Mouse (Mus musculus) neural tube, embryonic 12.5 days (tissue): ENCODE measurements around the gene Scrt2. TPM values are rescaled to one million over a fixed set of nuclear protein-coding genes. Genes with fewer than 3 reads are reported as not detected.
A peak's percentile ranks its signal among the peaks of the same experiment; 100 is the strongest.

Experiments used
- ATAC-seq: fragments of 200-750 bp; cut with Nextera tagmentation; 2 replicates; pipeline ENCODE4 v1.8.0; 2017; ENCODE audit warnings: low read depth, mild to moderate bottlenecking, moderate TSS enrichment, moderate library complexity; ENCODE audit not compliant: low FRiP score
- H3K27ac ChIP-seq: fragments of 300-500 bp; sonication (generic); 2 replicates; pipeline ENCODE4 v1.5.1; 2016
- H3K27me3 ChIP-seq: fragments of 300-500 bp; sonication (generic); replicated peaks from 2 replicates; pipeline ENCODE4 v1.6.1; 2016; ENCODE audit warnings: mild to moderate bottlenecking
- H3K36me3 ChIP-seq: fragments of 300-500 bp; sonication (generic); 2 replicates; pipeline ENCODE4 v1.6.1; 2016; ENCODE audit warnings: mild to moderate bottlenecking
- H3K4me1 ChIP-seq: fragments of 300-500 bp; sonication (generic); 2 replicates; pipeline ENCODE4 v1.6.1; 2016
- H3K4me2 ChIP-seq: fragments of 300-500 bp; sonication (generic); replicated peaks from 2 replicates; pipeline ENCODE4 v1.6.1; 2016; ENCODE audit warnings: mild to moderate bottlenecking
- H3K4me3 ChIP-seq: fragments of 300-500 bp; sonication (generic); 2 replicates; pipeline ENCODE4 v1.5.1; 2016
- H3K9ac ChIP-seq: fragments of 300-500 bp; sonication (generic); 2 replicates; pipeline ENCODE4 v1.6.1; 2016; ENCODE audit warnings: mild to moderate bottlenecking
- H3K9me3 ChIP-seq: fragments of 300-500 bp; sonication (generic); 2 replicates; pipeline ENCODE4 v1.6.1; 2016; ENCODE audit warnings: mild to moderate bottlenecking
- WGBS: fragments of 180-500 bp; shearing (Covaris S2); methylation state at CpG from one replicate; pipeline ENCODE4 v1.1.7; 2016; 5-methylcytosine and 5-hydroxymethylcytosine counted together
- polyA plus RNA-seq: library from polyadenylated mRNA; unstranded; fragments of >200 nt; fragmentation: Nextera tagmentation; extraction: Ambion mirVana; gene quantifications from 2 replicates; pipeline ENCODE4 v1.2.1, GENCODE M21; 2016

Scrt2 gene
- polyA plus RNA-seq, 1 experiment from 2014 or later, result 34.5 TPM

DNA sequence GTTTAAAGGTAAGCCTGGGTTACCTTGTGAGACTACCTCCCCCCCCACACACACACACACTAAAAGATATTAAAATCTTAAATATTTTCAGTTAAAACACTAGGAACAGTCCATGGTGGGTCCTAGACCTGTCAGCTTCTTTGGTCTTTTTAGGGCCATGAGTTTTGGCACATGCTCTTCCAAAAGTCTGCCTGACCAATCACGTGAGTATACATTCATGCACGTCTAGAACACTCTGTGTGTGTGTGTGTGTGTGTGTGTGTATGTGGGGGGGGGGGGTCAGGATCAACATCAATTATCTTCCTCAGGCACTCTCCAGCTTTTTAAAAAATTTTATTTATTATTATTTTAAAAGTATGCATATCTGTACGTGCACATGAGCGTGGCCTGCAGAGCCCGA is 31.2 kb downstream of the Scrt2 start:
- H3K4me2 ChIP-seq, result no peak overlapping the region
- peaks cover 34% of the 10 kb centered on the region for H3K4me1 ChIP-seq
- H3K27ac ChIP-seq, result no peak overlapping the region
- ATAC-seq, result no peak
- H3K36me3 ChIP-seq, result 0 out of 2 replicates have a peak, but pooled peaks cover 6% of the 10 kb centered on the region
- no peak overlapping the region for H3K9ac ChIP-seq
- WGBS, result 79% methylated on average over 5 of the region's 5 CpGs
- H3K9me3 ChIP-seq, result no peaks in the 10 kb centered on the region
- H3K4me3 ChIP-seq, result no peak overlapping the region
- no peaks in the 10 kb centered on the region for H3K27me3 ChIP-seq

DNA sequence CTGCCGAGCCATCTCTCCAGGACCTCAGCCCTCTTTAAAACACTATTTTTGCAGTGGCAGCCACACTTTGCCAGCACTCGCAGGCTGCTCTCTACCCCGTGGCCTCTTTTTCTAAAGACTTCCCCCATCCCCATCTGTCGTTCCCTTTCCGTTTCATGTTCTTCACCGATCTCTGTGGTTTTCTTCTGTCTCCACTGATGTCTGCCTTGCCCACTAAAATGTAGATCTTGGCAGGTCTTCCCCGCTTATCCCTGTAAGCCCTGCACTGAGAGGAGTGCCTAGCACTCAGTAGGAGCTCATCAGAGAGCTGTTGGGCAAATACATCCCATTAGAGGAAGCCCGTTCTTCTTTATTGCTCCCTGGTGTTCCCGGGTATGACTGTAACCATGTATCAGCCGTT is 31.6 kb downstream of the Scrt2 start:
- H3K4me2 ChIP-seq, result no peak overlapping the region
- H3K9ac ChIP-seq, result no peak overlapping the region
- H3K27ac ChIP-seq, result no peak overlapping the region
- WGBS, result 45% methylated on average over 10 of the region's 10 CpGs
- H3K36me3 ChIP-seq, result 0 out of 2 replicates have a peak, but pooled peaks cover under 1% of the 10 kb centered on the region
- ATAC-seq, result no peak
- H3K4me1 ChIP-seq, result peaks cover 34% of the 10 kb centered on the region
- H3K4me3 ChIP-seq, result no peak overlapping the region
- no peaks in the 10 kb centered on the region for H3K27me3 ChIP-seq
- H3K9me3 ChIP-seq, result no peaks in the 10 kb centered on the region

DNA sequence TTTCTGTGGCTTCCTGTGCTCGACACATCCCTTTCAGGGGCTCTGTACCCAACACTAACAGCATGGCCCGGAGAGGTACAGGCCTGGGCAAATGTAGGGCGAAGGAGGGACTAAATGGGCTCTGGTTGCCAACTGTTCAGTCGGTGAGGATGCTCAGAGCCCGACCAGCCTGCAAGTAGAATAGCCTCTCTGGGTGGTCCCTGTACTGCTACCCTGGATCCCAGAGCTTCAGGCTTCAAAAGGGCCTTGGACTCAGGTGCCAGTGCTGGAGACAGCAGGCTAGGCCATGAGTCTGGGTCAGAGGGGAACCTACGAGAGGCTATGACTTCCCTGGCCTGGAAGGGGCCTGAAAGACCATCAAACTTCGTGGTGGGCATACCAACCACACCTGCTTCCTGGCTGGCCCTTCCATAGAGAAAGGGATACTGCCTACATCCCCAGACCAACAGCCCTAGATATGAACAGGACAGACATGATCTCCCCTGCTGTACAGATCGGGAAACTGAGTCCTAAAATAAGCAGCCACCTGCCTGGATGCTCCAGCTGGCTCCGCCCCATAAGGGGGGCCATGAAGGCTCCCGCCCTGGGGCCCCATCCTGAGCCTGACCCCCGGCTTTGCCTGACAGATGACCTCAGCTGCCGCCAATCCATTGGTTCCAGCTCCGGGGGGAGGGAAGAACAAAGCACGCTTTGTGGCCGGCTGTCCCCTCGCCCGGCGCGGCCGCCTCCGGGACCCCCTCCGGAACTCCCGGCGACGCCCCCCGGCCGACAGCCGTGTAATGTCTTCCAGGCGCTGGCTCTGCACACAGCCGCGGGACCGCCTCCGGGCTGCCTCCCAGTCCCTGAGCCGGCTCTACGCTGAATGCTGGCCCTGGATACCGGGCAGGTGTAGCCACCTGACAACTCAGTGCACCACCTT is 33.0 kb downstream of the Scrt2 start:
- H3K4me1 ChIP-seq, result peaks cover 27% of the 10 kb centered on the region

DNA sequence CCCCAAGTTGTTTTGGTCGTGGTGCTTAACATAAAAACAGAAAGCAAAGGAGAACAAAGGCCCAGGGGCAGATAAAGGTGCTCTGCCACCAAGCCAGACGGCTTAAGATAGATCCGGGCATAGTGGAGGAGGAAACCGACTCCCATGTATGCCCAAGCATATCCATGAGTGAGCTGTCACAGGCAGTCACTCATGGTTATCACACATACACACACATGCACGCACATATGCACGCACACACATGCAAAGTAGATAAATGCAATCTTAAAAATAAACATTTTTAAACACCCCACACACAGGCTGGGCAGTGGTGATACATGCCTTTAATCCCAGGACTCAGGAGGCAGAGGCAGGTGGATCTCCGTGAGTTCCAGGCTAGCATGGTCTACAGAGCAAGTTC is 36.4 kb downstream of the Scrt2 start:
- peaks cover 38% of the 10 kb centered on the region for H3K4me1 ChIP-seq
- no peak overlapping the region for H3K4me3 ChIP-seq
- H3K27ac ChIP-seq, result no peak overlapping the region
- no peak overlapping the region for H3K9ac ChIP-seq
- no peaks in the 10 kb centered on the region for H3K9me3 ChIP-seq
- ATAC-seq, result no peak
- 85% methylated on average over 7 of the region's 7 CpGs for WGBS
- H3K27me3 ChIP-seq, result no peaks in the 10 kb centered on the region
- no peaks in the 10 kb centered on the region for H3K36me3 ChIP-seq
- no peak overlapping the region for H3K4me2 ChIP-seq

More for the DNA sequence above, 33.0 kb downstream of the Scrt2 start:
- 0 out of 2 replicates have a peak overlapping the region, but pooled peaks have one; percentile 2 for H3K4me3 ChIP-seq
- H3K9me3 ChIP-seq, result no peaks in the 10 kb centered on the region
- H3K27ac ChIP-seq, result no peak overlapping the region
- peak; percentile 67 for ATAC-seq
- peak overlapping the region; percentile 53 for H3K9ac ChIP-seq
- 8% methylated on average over 36 of the region's 36 CpGs for WGBS
- H3K27me3 ChIP-seq, result no peaks in the 10 kb centered on the region
- no peaks in the 10 kb centered on the region for H3K36me3 ChIP-seq
- H3K4me2 ChIP-seq, result peak overlapping the region; percentile 63

DNA sequence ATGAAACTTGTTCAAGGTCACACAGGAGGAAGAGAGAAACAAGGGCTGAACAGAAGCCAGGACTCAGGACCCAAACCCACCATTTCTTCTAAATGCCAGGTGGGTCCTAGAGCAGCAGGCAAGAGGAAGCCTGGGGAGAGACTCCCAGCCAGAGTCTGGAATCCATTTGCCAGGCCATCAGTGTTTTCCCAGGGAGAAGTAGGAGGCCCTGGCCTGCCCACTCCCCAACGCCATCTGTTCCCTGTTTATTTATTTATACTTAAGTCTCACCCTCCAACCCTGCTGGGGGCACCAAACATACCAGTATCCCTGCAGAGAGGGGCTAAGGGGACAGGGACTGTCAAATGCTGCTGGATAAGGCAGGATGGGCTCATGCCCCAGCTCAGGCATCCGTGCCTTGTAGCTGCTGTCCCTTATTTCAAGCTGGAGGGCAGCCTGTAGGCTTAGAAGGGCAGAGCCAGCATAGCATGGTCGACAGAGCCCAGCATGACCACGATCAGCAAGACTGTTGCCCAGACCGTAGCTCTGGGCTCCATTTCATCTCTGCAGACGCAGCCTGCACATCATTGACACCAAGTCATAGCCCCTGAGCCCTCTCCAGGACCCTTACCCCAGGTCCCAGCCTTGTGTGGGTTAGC is 38.0 kb downstream of the Scrt2 start:
- Histone ChIP-seq H3K9me3 (no peaks in the 10 kb centered on the region), H3K27ac (no peak overlapping the region), H3K4me3 (no peak overlapping the region), H3K4me2 (no peak overlapping the region), H3K27me3 (no peaks in the 10 kb centered on the region), H3K4me1 (peaks cover 26% of the 10 kb centered on the region), H3K36me3 (no peaks in the 10 kb centered on the region), H3K9ac (no peak overlapping the region)
- WGBS, result 63% methylated on average over 6 of the region's 6 CpGs
- no peak for ATAC-seq

DNA sequence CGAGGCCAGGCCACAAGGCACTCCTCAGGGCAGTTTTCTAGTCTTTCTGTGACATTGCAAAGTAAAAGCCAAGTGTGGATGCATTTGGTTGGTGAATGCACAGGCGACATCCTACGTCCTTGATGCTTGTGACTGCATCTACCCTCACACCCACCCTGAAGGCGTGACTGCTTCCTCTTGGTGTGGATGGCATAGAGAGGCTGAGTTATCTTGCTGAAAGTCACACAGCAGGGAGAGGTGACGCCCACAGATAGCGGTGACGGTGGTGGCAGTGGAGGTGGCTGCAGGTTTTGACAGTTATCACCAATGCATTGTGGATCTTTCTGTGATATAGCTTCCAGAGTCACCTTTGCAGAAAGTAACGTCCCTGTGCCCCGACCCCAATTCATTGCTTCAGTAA is 41.6 kb downstream of the Scrt2 start:
- no peak overlapping the region for H3K4me2 ChIP-seq
- 85% methylated on average over 9 of the region's 9 CpGs for WGBS
- H3K36me3 ChIP-seq, result no peaks in the 10 kb centered on the region
- H3K9me3 ChIP-seq, result no peaks in the 10 kb centered on the region
- H3K27ac ChIP-seq, result no peak overlapping the region
- H3K4me1 ChIP-seq, result peaks cover 12% of the 10 kb centered on the region; the same call in 1 of the 2 replicates
- H3K4me3 ChIP-seq, result no peak overlapping the region
- no peak overlapping the region for H3K9ac ChIP-seq
- H3K27me3 ChIP-seq, result no peaks in the 10 kb centered on the region
- no peak for ATAC-seq

DNA sequence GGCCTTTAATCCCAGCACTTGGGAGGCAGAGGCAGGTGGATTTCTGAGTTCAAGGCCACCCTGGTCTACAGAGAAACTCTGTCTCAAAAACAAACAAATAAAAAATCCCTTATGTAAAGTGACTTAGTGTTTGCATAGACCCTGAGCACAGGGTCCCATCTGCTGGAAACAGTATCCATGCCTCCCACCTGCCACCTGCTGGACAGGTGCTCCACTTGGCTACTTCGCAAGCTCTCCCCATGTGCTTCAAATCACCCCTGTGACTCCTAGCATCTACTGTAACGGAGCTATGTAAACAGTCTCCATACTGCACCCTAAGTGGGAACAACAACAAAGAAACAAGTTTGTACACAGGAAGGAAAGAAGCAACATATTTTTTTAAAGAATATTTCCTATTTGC is 47.3 kb downstream of the Scrt2 start:
- no peak overlapping the region for H3K4me2 ChIP-seq
- no peak overlapping the region for H3K9ac ChIP-seq
- ATAC-seq, result no peak
- no peaks in the 10 kb centered on the region for H3K36me3 ChIP-seq
- H3K27ac ChIP-seq, result no peak overlapping the region
- no peak overlapping the region for H3K4me3 ChIP-seq
- no peaks in the 10 kb centered on the region for H3K27me3 ChIP-seq
- H3K4me1 ChIP-seq, result 0 out of 2 replicates have a peak, but pooled peaks cover 5% of the 10 kb centered on the region
- 76% methylated on average over 2 of the region's 2 CpGs for WGBS
- no peaks in the 10 kb centered on the region for H3K9me3 ChIP-seq

DNA sequence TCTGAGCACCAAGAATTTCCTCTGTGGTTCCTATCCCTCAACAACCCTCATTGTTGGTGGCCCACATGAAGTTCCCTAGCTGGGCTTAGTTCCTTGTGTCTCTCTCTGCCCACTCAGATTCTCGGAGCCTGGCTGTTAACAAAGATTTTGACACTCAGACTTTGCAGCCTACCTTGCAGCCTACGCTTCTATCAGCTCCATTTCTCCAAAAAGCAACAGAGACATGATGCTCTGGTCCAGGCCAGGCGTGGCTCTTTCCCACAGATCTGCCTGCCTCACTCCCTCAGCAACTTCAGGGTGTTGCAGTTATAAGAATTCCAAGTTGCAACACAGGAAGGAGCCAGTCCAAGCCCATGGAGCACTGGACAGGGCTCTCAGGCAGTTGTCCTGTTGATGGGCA is 48.4 kb downstream of the Scrt2 start:
- no peaks in the 10 kb centered on the region for H3K36me3 ChIP-seq
- 0 out of 2 replicates have a peak, but pooled peaks cover 5% of the 10 kb centered on the region for H3K4me1 ChIP-seq
- no peak overlapping the region for H3K27ac ChIP-seq

DNA sequence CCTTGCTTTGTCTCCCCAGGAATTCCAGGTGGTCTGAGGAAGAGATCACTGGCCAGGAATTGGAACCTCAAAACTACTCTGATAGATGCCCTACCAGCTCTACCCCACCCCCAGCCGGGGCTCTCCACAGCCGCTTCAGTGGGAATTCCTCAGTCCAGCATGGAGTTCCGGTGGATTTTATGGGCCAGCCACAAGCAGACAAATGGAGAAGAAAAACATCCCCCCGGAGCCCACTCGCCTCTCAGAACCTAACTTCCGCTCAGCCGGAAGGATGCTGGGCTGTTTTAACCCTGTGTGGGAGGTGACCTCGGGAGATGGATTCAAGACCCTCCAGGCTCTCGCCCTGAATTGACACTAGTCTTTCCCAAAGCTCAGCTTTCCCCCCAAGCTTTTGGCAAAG is 50.7 kb downstream of the Scrt2 start:
- no peaks in the 10 kb centered on the region for H3K36me3 ChIP-seq
- H3K9me3 ChIP-seq, result no peaks in the 10 kb centered on the region
- WGBS, result 49% methylated on average over 9 of the region's 9 CpGs
- H3K4me3 ChIP-seq, result no peak overlapping the region
- H3K4me2 ChIP-seq, result no peak overlapping the region
- no peaks in the 10 kb centered on the region for H3K27me3 ChIP-seq
- no peak for ATAC-seq
- no peak overlapping the region for H3K9ac ChIP-seq
- H3K27ac ChIP-seq, result no peak overlapping the region
- H3K4me1 ChIP-seq, result 0 out of 2 replicates have a peak, but pooled peaks cover 5% of the 10 kb centered on the region

More for the DNA sequence above, 48.4 kb downstream of the Scrt2 start:
- H3K27me3 ChIP-seq, result no peaks in the 10 kb centered on the region
- H3K9me3 ChIP-seq, result no peaks in the 10 kb centered on the region
- WGBS, result 86% methylated on average over 3 of the region's 3 CpGs
- H3K4me3 ChIP-seq, result no peak overlapping the region
- H3K4me2 ChIP-seq, result no peak overlapping the region
- no peak overlapping the region for H3K9ac ChIP-seq
- ATAC-seq, result no peak

DNA sequence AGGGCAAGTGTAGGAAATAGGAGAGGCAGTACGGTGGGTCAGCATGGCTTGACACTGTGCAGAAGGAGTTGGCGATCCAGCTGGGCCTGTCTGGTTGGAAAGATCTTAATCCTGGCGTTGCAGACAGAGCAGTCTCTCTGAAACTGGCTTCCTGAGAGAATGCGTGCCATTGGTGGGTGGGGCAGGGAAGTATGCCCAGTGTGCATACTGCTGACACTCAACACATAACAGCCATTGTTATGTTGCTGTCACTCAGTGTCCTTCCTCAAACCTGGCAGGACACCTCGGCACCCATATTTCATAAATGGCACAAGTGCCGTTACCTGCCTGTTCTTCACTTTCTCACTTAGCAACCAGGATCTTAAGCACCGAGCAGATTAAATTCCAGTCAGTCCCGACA is 51.4 kb downstream of the Scrt2 start:
- ATAC-seq, result no peak
- Histone ChIP-seq H3K4me3 (no peak overlapping the region), H3K9me3 (no peaks in the 10 kb centered on the region), H3K4me1 (0 out of 2 replicates have a peak, but pooled peaks cover 5% of the 10 kb centered on the region), H3K9ac (no peak overlapping the region), H3K36me3 (no peaks in the 10 kb centered on the region), H3K4me2 (no peak overlapping the region), H3K27me3 (no peaks in the 10 kb centered on the region), H3K27ac (no peak overlapping the region)
- 76% methylated on average over 8 of the region's 8 CpGs for WGBS

DNA sequence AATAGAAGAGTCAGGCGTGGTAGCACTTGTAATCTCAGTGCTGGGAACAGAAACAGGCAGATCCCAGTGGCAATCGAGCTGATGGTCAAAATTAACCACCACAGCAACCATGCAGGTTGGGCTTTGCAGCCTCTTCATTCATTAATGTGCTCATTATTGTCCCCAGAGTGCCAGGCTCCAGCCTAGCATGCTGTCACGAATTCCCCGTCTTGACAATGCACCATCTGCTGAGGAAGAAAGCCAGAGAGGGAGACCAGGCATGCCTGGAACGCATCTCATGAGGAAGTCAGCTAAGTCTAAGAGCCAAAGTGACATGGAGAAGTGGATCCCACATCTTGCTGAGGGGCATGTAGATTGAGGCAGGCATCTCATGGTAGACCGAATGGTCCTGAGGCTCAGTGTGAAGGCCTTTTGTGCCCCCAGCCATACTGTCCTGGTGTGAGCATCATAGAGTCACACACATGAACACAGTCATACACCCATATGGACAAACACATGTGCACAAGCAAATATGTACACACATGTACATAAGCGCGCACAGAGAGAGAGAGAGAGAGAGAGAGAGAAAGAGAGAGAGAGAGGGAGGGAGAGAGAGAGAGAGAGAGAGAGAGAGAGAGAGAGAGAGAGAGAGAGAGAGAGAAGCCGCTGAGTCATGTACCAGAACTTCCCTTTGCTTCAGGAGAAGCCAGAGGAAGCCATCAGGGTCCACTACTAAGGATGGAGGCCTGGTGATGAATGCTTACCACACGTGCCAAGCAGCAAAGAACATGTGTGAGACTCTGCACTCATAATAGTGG is 58.1 kb downstream of the Scrt2 start:
- H3K9me3 ChIP-seq, result no peaks in the 10 kb centered on the region
- H3K27me3 ChIP-seq, result 0 out of 2 replicates have a peak, but pooled peaks cover 3% of the 10 kb centered on the region
- 62% methylated on average over 10 of the region's 10 CpGs for WGBS
- no peak overlapping the region for H3K4me3 ChIP-seq
- H3K36me3 ChIP-seq, result no peaks in the 10 kb centered on the region
- no peak overlapping the region for H3K27ac ChIP-seq
- H3K4me2 ChIP-seq, result no peak overlapping the region
- peaks cover 31% of the 10 kb centered on the region for H3K4me1 ChIP-seq
- no peak overlapping the region for H3K9ac ChIP-seq
- no peak for ATAC-seq

DNA sequence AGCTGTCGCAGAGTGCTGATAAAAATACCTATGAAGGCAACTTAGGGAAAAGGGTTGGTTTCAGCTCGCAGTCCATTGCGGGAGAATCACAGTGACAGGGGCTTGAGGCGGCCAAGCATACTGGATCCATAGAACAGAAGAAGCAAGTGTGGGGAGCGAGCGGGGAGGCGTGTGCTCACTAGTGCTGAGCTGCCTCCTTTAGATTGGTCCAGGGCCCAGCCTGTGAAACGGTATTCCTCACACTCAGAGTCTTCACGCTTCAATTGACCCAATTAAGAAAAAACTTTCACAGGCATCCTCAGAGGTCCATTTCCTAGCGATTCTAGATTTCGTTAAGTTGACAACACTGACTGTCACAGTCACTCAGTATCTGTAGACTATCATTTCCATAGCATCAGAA is 59.6 kb downstream of the Scrt2 start:
- 38% methylated on average over 11 of the region's 11 CpGs for WGBS
- H3K27me3 ChIP-seq, result peaks cover 11% of the 10 kb centered on the region; the same call in 1 of the 2 replicates
- no peaks in the 10 kb centered on the region for H3K36me3 ChIP-seq
- H3K9ac ChIP-seq, result no peak overlapping the region
- H3K4me2 ChIP-seq, result 0 out of 2 replicates have a peak overlapping the region, but pooled peaks have one; percentile 92
- ATAC-seq, result no peak
- H3K9me3 ChIP-seq, result no peaks in the 10 kb centered on the region
- peaks cover 45% of the 10 kb centered on the region for H3K4me1 ChIP-seq
- no peak overlapping the region for H3K27ac ChIP-seq
- H3K4me3 ChIP-seq, result no peak overlapping the region
